Mouse (Mus musculus) gastrocnemius, postnatal 36 days (tissue): Measurements from ENCODE around the gene Ubap2. TPM values are rescaled to one million over a fixed set of nuclear protein-coding genes. Genes with fewer than 3 reads are reported as not detected.

ENCODE experiments used
- DNase-seq, 2 experiments: peaks; one replicate each; pipeline ENCODE4 v3.0.0; 2022
- intact Hi-C: fragments of 180-260 bp; cut with DNase I; formaldehyde crosslinking; loops from one replicate; pipeline ENCODE4 v1.15.1; 2025
- long read RNA-seq, 2 experiments: library from polyadenylated mRNA; stranded (forward); transcript quantifications; one replicate each; pipeline ENCODE4 v2.0.0; 2021
- total RNA-seq, 2 experiments: library from RNA; stranded (reverse); gene quantifications; 2 replicates each; pipeline ENCODE4 v1.2.3; 2021

The Ubap2 gene
- total RNA-seq, result 10 to 100 TPM; 86.8 to 88.5 TPM
- long read RNA-seq, experiment 1, full-length matches to known transcripts, result 9 of 47 reads
- long read RNA-seq, experiment 1, partial matches to known transcripts, result 13 of 47 reads
- long read RNA-seq, experiment 1, other reads (novel, unspliced or antisense), result 25 of 47 reads
- long read RNA-seq, experiment 2, full-length matches to known transcripts, result 8 of 42 reads
- long read RNA-seq, experiment 2, partial matches to known transcripts, result 14 of 42 reads
- long read RNA-seq, experiment 2, other reads (novel, unspliced or antisense), result 20 of 42 reads

GRCm38 (mm10) chr4:41274980-41275850 lies at the start of gene Ubap2:
Gene Ubap2, minus strand, starts transcription at chr4:41275144.
- intact Hi-C loops, result no loop called here
- peak; percentile 91 to 98 for DNase-seq

- DNase-seq, result no peak
- intact Hi-C loops, result loop anchor here (5.0 kb wide), 1 partner anchor 71 kb away; no protein-coding TSS in a partner anchor
These were observed 46.0 kb upstream of the Ubap2 start for GRCm38 (mm10) chr4:41320971-41321370.

GRCm38 (mm10) chr4:41318267-41318666 lies 43.3 kb upstream of the Ubap2 start:
- intact Hi-C loops, result no loop called here
- no peak for DNase-seq

- DNase-seq, result no peak
- intact Hi-C loops, result no loop called here
These were observed 40.2 kb upstream of the Ubap2 start for GRCm38 (mm10) chr4:41315173-41315572.

GRCm38 (mm10) chr4:41314141-41315129 lies 39.5 kb upstream of the Ubap2 start, which contains the start of gene Dcaf12:
Gene Dcaf12, minus strand, starts transcription at chr4:41314889.
- DNase-seq, result peak; percentile 93
- intact Hi-C loops, result loop anchor here (5.0 kb wide), 1 partner anchor 43 kb away; no protein-coding TSS in a partner anchor

- DNase-seq, result no peak
- intact Hi-C loops, result loop anchor here (5.0 kb wide), 1 partner anchor 44 kb away; no protein-coding TSS in a partner anchor
These were observed 38.8 kb upstream of the Ubap2 start for GRCm38 (mm10) chr4:41313722-41314121.

GRCm38 (mm10) chr4:41310567-41311563 lies 35.9 kb upstream of the Ubap2 start:
- intact Hi-C loops, result loop anchor here (5.0 kb wide), 1 partner anchor 46 kb away; no protein-coding TSS in a partner anchor
- no peak for DNase-seq

- intact Hi-C loops, result no loop called here
- DNase-seq, result no peak
These were observed 32.5 kb upstream of the Ubap2 start for GRCm38 (mm10) chr4:41307406-41307805.

GRCm38 (mm10) chr4:41304302-41304701 lies 29.4 kb upstream of the Ubap2 start:
- intact Hi-C loops, result no loop called here
- DNase-seq, result no peak

- DNase-seq, result no peak
- intact Hi-C loops, result no loop called here
These were observed 28.7 kb upstream of the Ubap2 start for GRCm38 (mm10) chr4:41303671-41304070.

GRCm38 (mm10) chr4:41298976-41299375 lies 24.0 kb upstream of the Ubap2 start:
- intact Hi-C loops, result no loop called here
- no peak for DNase-seq

- DNase-seq, result no peak
- intact Hi-C loops, result no loop called here
These were observed 21.0 kb upstream of the Ubap2 start for GRCm38 (mm10) chr4:41295960-41296359.

- DNase-seq, result no peak
These were observed 20.6 kb upstream of the Ubap2 start for GRCm38 (mm10) chr4:41295507-41295906.

GRCm38 (mm10) chr4:41293907-41294306 lies 19.0 kb upstream of the Ubap2 start:
- DNase-seq, result peak in 1 of 2 experiments; percentile 21

More at GRCm38 (mm10) chr4:41295507-41295906, 20.6 kb upstream of the Ubap2 start:
- intact Hi-C loops, result no loop called here

GRCm38 (mm10) chr4:41289802-41290201 lies 14.9 kb upstream of the Ubap2 start:
- peak in 1 of 2 experiments; percentile 18 for DNase-seq
- intact Hi-C loops, result loop anchor here (5.0 kb wide), 1 partner anchor 102 kb away; no protein-coding TSS in a partner anchor

More at GRCm38 (mm10) chr4:41293907-41294306, 19.0 kb upstream of the Ubap2 start:
- intact Hi-C loops, result no loop called here

- intact Hi-C loops, result loop anchor here (2.0 to 5.0 kb wide), 2 partner anchors 60 to 106 kb away; no protein-coding TSS in a partner anchor
- DNase-seq, result no peak
These were observed 11.5 kb upstream of the Ubap2 start for GRCm38 (mm10) chr4:41286420-41286819.

- intact Hi-C loops, result loop anchor here (5.0 kb wide), 1 partner anchor 157 kb away; no protein-coding TSS in a partner anchor
- no peak for DNase-seq
These were observed 9.1 kb upstream of the Ubap2 start for GRCm38 (mm10) chr4:41284087-41284486.

GRCm38 (mm10) chr4:41275927-41276326 lies 983 bp upstream of the Ubap2 start:
- no peak for DNase-seq
- intact Hi-C loops, result no loop called here
